Comparison of ENCODE assay signal across 9 mouse cellular contexts in genomic region chr2:165074937-165075336, GRCm38 (mm10). TPM values are rescaled to one million over a fixed set of nuclear protein-coding genes. Genes with fewer than 3 reads are reported as not detected.
DNase-seq lines count a peak whose midpoint lies in the region; ATAC-seq and TF ChIP-seq lines count a peak whose summit lies in the region.
"Had no signal": no experiment of that assay in that cellular context is flagged by ENCODE, and none has a peak within 500 bp of the region (broad histone marks: within the 10 kb centered on the region; RNA-seq: fewer than 3 reads in every experiment).

No protein-coding gene starts in this region.

- peak; percentile 65 for ATAC-seq in G1E (ENCODE audit: extremely low read depth, insufficient number of reproducible peaks, low FRiP score, poor library complexity, severe bottlenecking)
- ATAC-seq in lung, embryonic 14.5 days (ENCODE audit: insufficient read depth): peak; percentile 55

- intact Hi-C loops in heart, postnatal 10 days (cut with DNase I): loop anchor here (1.0 to 5.0 kb wide), 5 partner anchors 37 to 286 kb away; partner anchors contain the start of gene Cdh22

- H3K27me3 ChIP-seq in G1E (ENCODE audit: insufficient read depth, low read length): peaks cover 6% of the 10 kb centered on the region; the same call in 1 of the 2 replicates
- H3K27me3 ChIP-seq in forebrain, embryonic 10.5 days (ENCODE audit: poor library complexity, severe bottlenecking): peaks cover 99% of the 10 kb centered on the region
- peaks cover 52% of the 10 kb centered on the region for H3K27me3 ChIP-seq in lung, embryonic 14.5 days (ENCODE audit: insufficient read depth, low read length)

- no peaks in the 10 kb centered on the region for H3K4me1 ChIP-seq in G1E (ENCODE audit: insufficient read depth, low read depth, low read length)
- H3K4me1 ChIP-seq in forebrain, embryonic 10.5 days: peaks cover 55% of the 10 kb centered on the region
- H3K4me1 ChIP-seq in lung, embryonic 14.5 days (ENCODE audit: insufficient read depth): no peaks in the 10 kb centered on the region

- no peaks in the 10 kb centered on the region for H3K9me3 ChIP-seq in G1E (replicated peaks)
- H3K9me3 ChIP-seq in forebrain, embryonic 10.5 days: no peaks in the 10 kb centered on the region
- no peaks in the 10 kb centered on the region for H3K9me3 ChIP-seq in lung, embryonic 14.5 days (ENCODE audit: low read depth, low read length)
- H3K9me3 ChIP-seq: heart, embryonic 15.5 days had no signal

- peak; percentile 73 for DNase-seq in G1E (ENCODE audit: low spot score)
- DNase-seq in c-Kit-negative CD71-positive TER-119-positive erythroid progenitor cells, embryonic 14.5 days (ENCODE audit: low read depth, low spot score): peak; percentile 25
- DNase-seq in forebrain, embryonic 10.5 days (ENCODE audit: extremely low spot score, low spot score): peak; percentile 82
- DNase-seq in heart, postnatal 10 days: peak; percentile 84 to 85
- DNase-seq in kidney, postnatal 36 days: peak; percentile 65 to 89
- peak; percentile 89 for DNase-seq in lung, embryonic 14.5 days
- peak; percentile 70 for DNase-seq in ovary, postnatal 36 days (ENCODE audit: low spot score)
- peak; percentile 64 for DNase-seq in thymus, postnatal 0 days (ENCODE audit: low spot score)

- H3K4me3 ChIP-seq in G1E (ENCODE audit: low read depth, low read length): no peak overlapping the region
- no peak overlapping the region for H3K4me3 ChIP-seq in forebrain, embryonic 10.5 days
- H3K4me3 ChIP-seq in lung, embryonic 14.5 days (ENCODE audit: low read depth, low read length): no peak overlapping the region
- H3K4me3 ChIP-seq: heart, embryonic 15.5 days had no signal

- 30% methylated on average over 2 of the region's 2 CpGs for WGBS in forebrain, embryonic 10.5 days
- 42% methylated on average over 2 of the region's 2 CpGs for WGBS in lung, embryonic 14.5 days

- no peak overlapping the region for H3K4me2 ChIP-seq in lung, embryonic 14.5 days
- H3K4me2 ChIP-seq: heart, embryonic 15.5 days had no signal

- H3K36me3 ChIP-seq in G1E (replicated peaks): no peaks in the 10 kb centered on the region
- no peaks in the 10 kb centered on the region for H3K36me3 ChIP-seq in forebrain, embryonic 10.5 days (replicated peaks)
- H3K36me3 ChIP-seq in lung, embryonic 14.5 days (ENCODE audit: insufficient read depth): no peaks in the 10 kb centered on the region
- H3K36me3 ChIP-seq: heart, embryonic 15.5 days had no signal

- no peak overlapping the region for H3K27ac ChIP-seq in forebrain, embryonic 10.5 days
- no peak overlapping the region for H3K27ac ChIP-seq in lung, embryonic 14.5 days (ENCODE audit: low read depth)
- H3K27ac ChIP-seq: heart, embryonic 15.5 days had no signal

- no peak overlapping the region for H3K9ac ChIP-seq in lung, embryonic 14.5 days
- H3K9ac ChIP-seq: heart, embryonic 15.5 days had no signal

- TF ChIP-seq CTCF in G1E (IDR thresholded peaks at IDR 0.05; ENCODE audit: low read depth, low read length): peak; percentile 88
- TF ChIP-seq CTCF in lung, embryonic 14.5 days (IDR thresholded peaks at IDR 0.05; ENCODE audit: low read depth): peak; percentile 98

RNA-seq across cellular contexts. Expression of gene 1700025C18Rik, which starts 15.6 kb away (rescaled TPM):
- not detected in 2 replicates for total RNA-seq in G1E (2014; fragmentation: Nextera tagmentation)
- not detected in 2 replicates for total RNA-seq in G1E (2017)
- polyA plus RNA-seq in G1E (2012): not detected in 2 replicates
- polyA plus RNA-seq in forebrain, embryonic 10.5 days (2016; fragmentation: Nextera tagmentation; extraction: Ambion mirVana): not detected in 2 replicates
- not detected for total RNA-seq in heart, postnatal 10 days (2021)
- not detected in 2 replicates for polyA plus RNA-seq in lung, embryonic 14.5 days (2014; fragmentation: Nextera tagmentation; extraction: Ambion mirVana)
- polyA plus RNA-seq in thymus, postnatal 0 days (2015; fragmentation: Nextera tagmentation; extraction: Ambion mirVana): not detected in 2 replicates
- polyA plus RNA-seq: heart, embryonic 15.5 days had no signal

RNA-seq across cellular contexts. Expression of gene Cd40, which starts 19.5 kb away (rescaled TPM):
- not detected in 2 replicates for total RNA-seq in G1E (2014; fragmentation: Nextera tagmentation)
- total RNA-seq in G1E (2017): 0.05 TPM in 1 of 2 replicates, not detected in the other
- not detected in 2 replicates for polyA plus RNA-seq in G1E (2012)
- polyA plus RNA-seq in forebrain, embryonic 10.5 days (2016; fragmentation: Nextera tagmentation; extraction: Ambion mirVana): 4.4 and 5.6 TPM in 2 replicates
- total RNA-seq in heart, postnatal 10 days (2021): 1 to 10 TPM; 5.3 to 6.5 TPM
- 20.3 and 22.1 TPM in 2 replicates for polyA plus RNA-seq in lung, embryonic 14.5 days (2014; fragmentation: Nextera tagmentation; extraction: Ambion mirVana)
- polyA plus RNA-seq in thymus, postnatal 0 days (2015; fragmentation: Nextera tagmentation; extraction: Ambion mirVana): 29.6 and 31.4 TPM in 2 replicates

RNA-seq across cellular contexts. Expression of gene Ncoa5, which starts 40.3 kb away (rescaled TPM):
- 41.8 TPM in 2 replicates for total RNA-seq in G1E (2014; fragmentation: Nextera tagmentation)
- 32.4 and 45.7 TPM in 2 replicates for total RNA-seq in G1E (2017)
- polyA plus RNA-seq in G1E (2012): 48.4 and 50.0 TPM in 2 replicates
- 101 and 103 TPM in 2 replicates for polyA plus RNA-seq in forebrain, embryonic 10.5 days (2016; fragmentation: Nextera tagmentation; extraction: Ambion mirVana)
- 10 to 100 TPM; 24.6 to 26.1 TPM for total RNA-seq in heart, postnatal 10 days (2021)
- 72.8 and 81.6 TPM in 2 replicates for polyA plus RNA-seq in lung, embryonic 14.5 days (2014; fragmentation: Nextera tagmentation; extraction: Ambion mirVana)
- polyA plus RNA-seq in thymus, postnatal 0 days (2015; fragmentation: Nextera tagmentation; extraction: Ambion mirVana): 43.8 and 51.3 TPM in 2 replicates

Comparison
In these comparisons a context has a peak if more than half of its experiments do, and no peak if none do; other contexts are left out.
1. DNase-seq: peak in every context shown above with its lines; median percentile 89 in lung, embryonic 14.5 days; 84 in heart, postnatal 10 days; 82 in forebrain, embryonic 10.5 days; 77 in kidney, postnatal 36 days; 73 in G1E; 70 in ovary, postnatal 36 days; 64 in thymus, postnatal 0 days; 25 in c-Kit-negative CD71-positive TER-119-positive erythroid progenitor cells, embryonic 14.5 days.